Mouse (Mus musculus): ENCODE measurements around the gene Gm45837. TPM values are rescaled to one million over a fixed set of nuclear protein-coding genes. Genes with fewer than 3 reads are reported as not detected.

Gm45837 gene
- total and polyA plus RNA-seq, 2 experiments from 2014 or later, result not detected

GRCm38 (mm10) chr7:101384931-101385330 lies 25.8 kb upstream of the Gm45837 start:
- DNase-seq (ENCODE audit: low spot score) (no peak), ATAC-seq (ENCODE audit: low FRiP score) (no peak)
- H3K4me3 ChIP-seq (ENCODE audit: low read depth, low read length), result no peak overlapping the region
- H3K27me3 ChIP-seq (ENCODE audit: insufficient read depth, low read length), result no peaks in the 10 kb centered on the region
- 65% methylated on average over 7 of the region's 10 CpGs for WGBS
- H3K9me3 ChIP-seq (ENCODE audit: low read length), result no peaks in the 10 kb centered on the region
- H3K4me1 ChIP-seq (ENCODE audit: insufficient read depth, low read length), result no peaks in the 10 kb centered on the region
- no peak overlapping the region for H3K9ac ChIP-seq (replicated peaks; ENCODE audit: low read length, poor library complexity, severe bottlenecking)
- H3K4me2 ChIP-seq (ENCODE audit: low read depth, low read length, poor library complexity, severe bottlenecking), result no peak overlapping the region
- no peak overlapping the region for H3K27ac ChIP-seq (ENCODE audit: low read depth, low read length)
- H3K36me3 ChIP-seq (ENCODE audit: insufficient read depth, low read length), result no peaks in the 10 kb centered on the region
- no peak for TF ChIP-seq CTCF (IDR thresholded peaks at IDR 0.05)

- ATAC-seq (ENCODE audit: low FRiP score) (no peak), DNase-seq (ENCODE audit: low spot score) (no peak)
- H3K27ac ChIP-seq (ENCODE audit: low read depth, low read length), result no peak overlapping the region
- no peaks in the 10 kb centered on the region for H3K27me3 ChIP-seq (ENCODE audit: insufficient read depth, low read length)
- WGBS, result 56% methylated on average over 6 of the region's 6 CpGs
- no peak overlapping the region for H3K4me2 ChIP-seq (ENCODE audit: low read depth, low read length, poor library complexity, severe bottlenecking)
- no peaks in the 10 kb centered on the region for H3K4me1 ChIP-seq (ENCODE audit: insufficient read depth, low read length)
- H3K4me3 ChIP-seq (ENCODE audit: low read depth, low read length), result no peak overlapping the region
- no peak for TF ChIP-seq CTCF (IDR thresholded peaks at IDR 0.05)
- H3K36me3 ChIP-seq (ENCODE audit: insufficient read depth, low read length), result no peaks in the 10 kb centered on the region
- no peak overlapping the region for H3K9ac ChIP-seq (replicated peaks; ENCODE audit: low read length, poor library complexity, severe bottlenecking)
- H3K9me3 ChIP-seq (ENCODE audit: low read length), result no peaks in the 10 kb centered on the region
These were observed 25.4 kb upstream of the Gm45837 start for GRCm38 (mm10) chr7:101385331-101385733.

- Histone ChIP-seq H3K27ac (ENCODE audit: low read depth, low read length) (no peak overlapping the region), H3K4me3 (ENCODE audit: low read depth, low read length) (no peak overlapping the region), H3K36me3 (ENCODE audit: insufficient read depth, low read length) (no peaks in the 10 kb centered on the region), H3K9ac (replicated peaks; ENCODE audit: low read length, poor library complexity, severe bottlenecking) (no peak overlapping the region), H3K27me3 (ENCODE audit: insufficient read depth, low read length) (no peaks in the 10 kb centered on the region), H3K4me2 (ENCODE audit: low read depth, low read length, poor library complexity, severe bottlenecking) (no peak overlapping the region), H3K9me3 (ENCODE audit: low read length) (no peaks in the 10 kb centered on the region), H3K4me1 (ENCODE audit: insufficient read depth, low read length) (no peaks in the 10 kb centered on the region)
- WGBS, result 64% methylated on average over 10 of the region's 10 CpGs
- no peak for TF ChIP-seq CTCF (IDR thresholded peaks at IDR 0.05)
- ATAC-seq (ENCODE audit: low FRiP score), result no peak
- DNase-seq (ENCODE audit: low spot score), result no peak
These were observed 24.7 kb upstream of the Gm45837 start for GRCm38 (mm10) chr7:101385866-101386452.

GRCm38 (mm10) chr7:101389256-101389655 lies 21.4 kb upstream of the Gm45837 start:
- no peaks in the 10 kb centered on the region for H3K9me3 ChIP-seq (ENCODE audit: low read length)
- WGBS, result 88% methylated on average over 6 of the region's 6 CpGs
- no peak for ATAC-seq (ENCODE audit: low FRiP score)

GRCm38 (mm10) chr7:101391909-101392479 lies 18.7 kb upstream of the Gm45837 start:
- no peak overlapping the region for H3K9ac ChIP-seq (replicated peaks; ENCODE audit: low read length, poor library complexity, severe bottlenecking)
- no peak for TF ChIP-seq CTCF (IDR thresholded peaks at IDR 0.05)
- ATAC-seq (ENCODE audit: low FRiP score) (no peak), DNase-seq (ENCODE audit: low spot score) (no peak)
- no peaks in the 10 kb centered on the region for H3K36me3 ChIP-seq (ENCODE audit: insufficient read depth, low read length)
- no peaks in the 10 kb centered on the region for H3K9me3 ChIP-seq (ENCODE audit: low read length)
- 74% methylated on average over 4 of the region's 4 CpGs for WGBS
- no peaks in the 10 kb centered on the region for H3K4me1 ChIP-seq (ENCODE audit: insufficient read depth, low read length)
- H3K27me3 ChIP-seq (ENCODE audit: insufficient read depth, low read length), result no peaks in the 10 kb centered on the region
- H3K4me3 ChIP-seq (ENCODE audit: low read depth, low read length), result no peak overlapping the region
- H3K27ac ChIP-seq (ENCODE audit: low read depth, low read length), result no peak overlapping the region
- H3K4me2 ChIP-seq (ENCODE audit: low read depth, low read length, poor library complexity, severe bottlenecking), result no peak overlapping the region

More at GRCm38 (mm10) chr7:101389256-101389655, 21.4 kb upstream of the Gm45837 start:
- Histone ChIP-seq H3K36me3 (ENCODE audit: insufficient read depth, low read length) (no peaks in the 10 kb centered on the region), H3K4me1 (ENCODE audit: insufficient read depth, low read length) (no peaks in the 10 kb centered on the region), H3K27ac (ENCODE audit: low read depth, low read length) (no peak overlapping the region), H3K9ac (replicated peaks; ENCODE audit: low read length, poor library complexity, severe bottlenecking) (no peak overlapping the region), H3K4me2 (ENCODE audit: low read depth, low read length, poor library complexity, severe bottlenecking) (no peak overlapping the region), H3K4me3 (ENCODE audit: low read depth, low read length) (no peak overlapping the region), H3K27me3 (ENCODE audit: insufficient read depth, low read length) (no peaks in the 10 kb centered on the region)
- DNase-seq (ENCODE audit: low spot score), result no peak
- no peak for TF ChIP-seq CTCF (IDR thresholded peaks at IDR 0.05)

- ATAC-seq (ENCODE audit: low FRiP score), result no peak
- Histone ChIP-seq H3K9ac (replicated peaks; ENCODE audit: low read length, poor library complexity, severe bottlenecking) (no peak overlapping the region), H3K36me3 (ENCODE audit: insufficient read depth, low read length) (no peaks in the 10 kb centered on the region), H3K9me3 (ENCODE audit: low read length) (no peaks in the 10 kb centered on the region), H3K4me2 (ENCODE audit: low read depth, low read length, poor library complexity, severe bottlenecking) (no peak overlapping the region), H3K4me3 (ENCODE audit: low read depth, low read length) (no peak overlapping the region), H3K27ac (ENCODE audit: low read depth, low read length) (no peak overlapping the region), H3K4me1 (ENCODE audit: insufficient read depth, low read length) (no peaks in the 10 kb centered on the region), H3K27me3 (ENCODE audit: insufficient read depth, low read length) (no peaks in the 10 kb centered on the region)
- no peak for TF ChIP-seq CTCF (IDR thresholded peaks at IDR 0.05)
- DNase-seq (ENCODE audit: low spot score), result no peak
- WGBS, result 60% methylated on average over 4 of the region's 4 CpGs
These were observed 17.7 kb upstream of the Gm45837 start for GRCm38 (mm10) chr7:101393015-101393414.
